Mouse (Mus musculus): ENCODE data around the gene Tex9. TPM values are rescaled to one million over a fixed set of nuclear protein-coding genes. Genes with fewer than 3 reads are reported as not detected.

The Tex9 gene
- total and polyA plus RNA-seq, 2 experiments from 2014 or later, result 21.1 to 44.0 TPM

DNA sequence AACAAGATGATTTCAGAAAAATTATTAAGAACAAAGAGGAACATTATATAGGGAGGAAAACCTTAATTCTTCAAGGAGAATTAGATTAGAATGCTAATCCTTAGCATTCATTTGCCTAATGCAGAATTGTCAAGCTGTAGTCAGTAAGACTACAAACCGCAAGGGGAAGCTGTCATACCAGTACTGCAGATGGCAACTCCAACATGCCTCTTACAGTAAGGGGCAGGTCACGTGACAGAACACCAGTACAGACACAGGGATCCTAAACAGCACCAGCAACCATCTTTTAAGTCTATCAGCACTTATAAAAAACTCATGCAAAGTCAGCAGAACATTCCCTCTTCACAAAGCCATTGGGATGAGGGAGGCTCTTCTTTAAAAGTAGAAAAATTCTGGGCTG, 1.5 kb upstream of the Tex9 start:
- no peak overlapping the region for H3K4me2 ChIP-seq (ENCODE audit: low read depth, low read length, poor library complexity, severe bottlenecking)
- no peak overlapping the region for H3K27ac ChIP-seq (ENCODE audit: low read depth, low read length)
- H3K36me3 ChIP-seq (ENCODE audit: insufficient read depth, low read length), result no peaks in the 10 kb centered on the region
- whole genome bisulfite sequencing, result 86% methylated on average over 2 of the region's 2 CpGs
- ATAC-seq (ENCODE audit: low FRiP score), result no peak
- H3K4me3 ChIP-seq (ENCODE audit: low read depth, low read length), result no peak overlapping the region
- no peak for TF ChIP-seq CTCF (IDR thresholded peaks at IDR 0.05)
- H3K27me3 ChIP-seq (ENCODE audit: insufficient read depth, low read length), result no peaks in the 10 kb centered on the region
- H3K9me3 ChIP-seq (ENCODE audit: low read length), result no peaks in the 10 kb centered on the region
- no peaks in the 10 kb centered on the region; the same call in 1 of the 2 replicates for H3K4me1 ChIP-seq (ENCODE audit: insufficient read depth, low read length)
- H3K9ac ChIP-seq (replicated peaks; ENCODE audit: low read length, poor library complexity, severe bottlenecking), result no peak overlapping the region
- no peak for DNase-seq (ENCODE audit: low spot score)

DNA sequence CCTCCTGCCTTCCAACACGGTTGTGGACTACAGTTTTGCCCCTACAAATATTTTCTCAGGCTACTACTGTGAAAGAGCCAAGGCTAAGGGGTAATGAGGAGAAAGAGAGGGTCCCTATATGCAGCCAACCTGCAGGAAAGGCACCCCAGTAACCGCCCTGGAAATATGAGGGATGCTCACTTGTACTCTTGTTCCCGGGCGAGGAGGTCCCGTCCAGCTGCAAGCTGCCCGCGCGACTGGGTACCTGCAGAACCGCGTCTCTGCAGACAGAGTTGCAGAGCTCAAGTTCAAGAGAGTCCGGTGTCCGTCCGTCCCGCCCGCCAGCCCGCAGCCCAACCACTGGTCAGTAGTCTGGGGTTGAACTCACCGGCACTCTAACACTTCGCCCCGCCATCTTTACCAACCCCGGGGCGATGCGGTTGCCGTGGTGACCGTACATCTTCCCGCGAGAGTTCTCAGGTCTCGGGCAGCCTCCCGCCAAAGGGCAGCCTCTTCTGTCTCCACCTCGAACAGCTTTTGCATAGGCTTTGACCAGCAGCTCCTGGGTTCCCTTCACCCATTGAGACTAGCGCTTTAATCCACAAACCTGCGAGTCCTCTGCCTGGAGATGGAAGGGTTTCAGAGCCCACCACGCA, 336 bp downstream of the Tex9 start:
- ATAC-seq (ENCODE audit: low FRiP score), result peak; percentile 95
- Histone ChIP-seq H3K27ac (ENCODE audit: low read depth, low read length) (peak overlapping the region; percentile 84), H3K9ac (replicated peaks; ENCODE audit: low read length, poor library complexity, severe bottlenecking) (peak overlapping the region; percentile 75), H3K4me1 (ENCODE audit: insufficient read depth, low read length) (no peaks in the 10 kb centered on the region; the same call in 1 of the 2 replicates), H3K4me2 (ENCODE audit: low read depth, low read length, poor library complexity, severe bottlenecking) (peak overlapping the region; percentile 60), H3K4me3 (ENCODE audit: low read depth, low read length) (peak overlapping the region; percentile 61), H3K36me3 (ENCODE audit: insufficient read depth, low read length) (no peaks in the 10 kb centered on the region; the same call in 1 of the 2 replicates), H3K27me3 (ENCODE audit: insufficient read depth, low read length) (no peaks in the 10 kb centered on the region), H3K9me3 (ENCODE audit: low read length) (no peaks in the 10 kb centered on the region)
- no peak for TF ChIP-seq CTCF (IDR thresholded peaks at IDR 0.05)
- peak; percentile 93 for DNase-seq (ENCODE audit: low spot score)
- under 1% methylated on average over 32 of the region's 32 CpGs for WGBS

DNA sequence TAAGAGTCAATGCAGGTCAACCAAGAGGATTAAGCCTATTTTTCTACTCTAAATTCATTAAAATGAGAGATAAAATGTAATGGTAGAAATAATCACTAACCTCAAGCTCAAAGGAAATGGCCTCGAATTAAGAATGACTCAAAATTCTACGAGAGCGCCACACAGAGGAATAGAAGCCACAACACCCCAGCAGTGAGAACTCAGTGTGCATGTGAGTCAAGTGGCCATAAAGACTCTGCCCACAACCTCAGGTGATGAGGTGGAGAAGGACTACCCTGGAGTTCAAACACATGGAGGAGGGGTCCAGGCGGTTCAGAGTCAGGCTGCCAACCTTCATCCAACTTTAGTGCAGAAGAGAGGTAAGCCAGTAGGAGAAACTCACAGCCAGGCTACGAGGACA, 2.9 kb downstream of the Tex9 start:
- 93% methylated on average over 5 of the region's 5 CpGs for WGBS

DNA sequence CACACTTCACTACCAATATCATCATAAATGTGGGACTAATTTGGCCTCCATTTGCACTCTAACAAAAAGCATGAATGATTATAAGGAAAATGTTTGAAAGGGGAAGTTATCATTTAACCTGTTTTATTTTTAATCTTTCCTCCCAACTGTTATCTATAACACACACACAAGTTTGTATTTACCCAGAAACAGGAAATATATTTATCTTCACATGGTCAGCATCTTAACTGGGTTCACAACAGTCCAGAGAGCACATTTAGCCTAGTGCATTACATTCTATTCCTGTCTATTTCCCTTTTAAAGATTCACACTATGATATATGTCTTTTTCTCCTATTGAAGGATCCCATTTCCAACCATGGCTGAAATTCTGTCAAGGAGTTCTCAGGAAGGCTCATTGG, 3.5 kb downstream of the Tex9 start:
- Histone ChIP-seq H3K27ac (ENCODE audit: low read depth, low read length) (no peak overlapping the region), H3K4me3 (ENCODE audit: low read depth, low read length) (no peak overlapping the region), H3K27me3 (ENCODE audit: insufficient read depth, low read length) (no peaks in the 10 kb centered on the region), H3K36me3 (ENCODE audit: insufficient read depth, low read length) (peaks cover 6% of the 10 kb centered on the region; the same call in 1 of the 2 replicates), H3K9ac (replicated peaks; ENCODE audit: low read length, poor library complexity, severe bottlenecking) (no peak overlapping the region), H3K4me2 (ENCODE audit: low read depth, low read length, poor library complexity, severe bottlenecking) (no peak overlapping the region), H3K9me3 (ENCODE audit: low read length) (no peaks in the 10 kb centered on the region), H3K4me1 (ENCODE audit: insufficient read depth, low read length) (no peaks in the 10 kb centered on the region; the same call in 1 of the 2 replicates)
- ATAC-seq (ENCODE audit: low FRiP score) (no peak), DNase-seq (ENCODE audit: low spot score) (no peak)
- TF ChIP-seq CTCF (IDR thresholded peaks at IDR 0.05), result no peak

More for the DNA sequence above, 2.9 kb downstream of the Tex9 start:
- H3K4me3 ChIP-seq (ENCODE audit: low read depth, low read length), result no peak overlapping the region
- H3K9me3 ChIP-seq (ENCODE audit: low read length), result no peaks in the 10 kb centered on the region
- no peak for ATAC-seq (ENCODE audit: low FRiP score)
- DNase-seq (ENCODE audit: low spot score), result no peak
- TF ChIP-seq CTCF (IDR thresholded peaks at IDR 0.05), result no peak
- no peaks in the 10 kb centered on the region; the same call in 1 of the 2 replicates for H3K4me1 ChIP-seq (ENCODE audit: insufficient read depth, low read length)
- no peak overlapping the region for H3K27ac ChIP-seq (ENCODE audit: low read depth, low read length)
- no peak overlapping the region for H3K4me2 ChIP-seq (ENCODE audit: low read depth, low read length, poor library complexity, severe bottlenecking)
- H3K9ac ChIP-seq (replicated peaks; ENCODE audit: low read length, poor library complexity, severe bottlenecking), result no peak overlapping the region
- H3K27me3 ChIP-seq (ENCODE audit: insufficient read depth, low read length), result no peaks in the 10 kb centered on the region
- peaks cover 2% of the 10 kb centered on the region; the same call in 1 of the 2 replicates for H3K36me3 ChIP-seq (ENCODE audit: insufficient read depth, low read length)

DNA sequence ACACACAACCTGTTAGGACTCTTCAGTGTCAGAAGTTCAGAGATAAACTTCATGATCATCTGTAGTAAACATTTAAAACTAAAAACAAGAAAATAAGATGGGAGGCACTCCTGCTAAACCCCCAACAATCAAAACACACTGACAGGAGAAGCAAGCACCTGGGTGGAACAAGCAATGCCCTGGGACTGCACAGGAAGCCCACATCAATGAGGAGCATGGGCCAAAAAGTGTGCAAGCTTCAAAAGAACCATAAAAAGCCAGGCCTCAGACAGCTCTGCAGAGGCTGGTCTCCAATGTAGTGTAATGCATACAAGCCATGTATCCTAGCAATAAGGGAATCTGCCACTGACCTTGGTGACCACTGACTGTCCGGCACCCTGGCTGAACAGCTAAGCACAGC, 12.7 kb downstream of the Tex9 start:
- no peaks in the 10 kb centered on the region for H3K4me1 ChIP-seq (ENCODE audit: insufficient read depth, low read length)
- H3K9ac ChIP-seq (replicated peaks; ENCODE audit: low read length, poor library complexity, severe bottlenecking), result no peak overlapping the region
- TF ChIP-seq CTCF (IDR thresholded peaks at IDR 0.05), result no peak
- H3K4me3 ChIP-seq (ENCODE audit: low read depth, low read length), result no peak overlapping the region
- no peak overlapping the region for H3K4me2 ChIP-seq (ENCODE audit: low read depth, low read length, poor library complexity, severe bottlenecking)
- H3K27me3 ChIP-seq (ENCODE audit: insufficient read depth, low read length), result no peaks in the 10 kb centered on the region
- H3K36me3 ChIP-seq (ENCODE audit: insufficient read depth, low read length), result peaks cover 17% of the 10 kb centered on the region; the same call in 1 of the 2 replicates
- ATAC-seq (ENCODE audit: low FRiP score) (no peak), DNase-seq (ENCODE audit: low spot score) (no peak)
- H3K27ac ChIP-seq (ENCODE audit: low read depth, low read length), result no peak overlapping the region
- WGBS, result 93% methylated on average over 1 of the region's 1 CpGs
- H3K9me3 ChIP-seq (ENCODE audit: low read length), result no peaks in the 10 kb centered on the region

DNA sequence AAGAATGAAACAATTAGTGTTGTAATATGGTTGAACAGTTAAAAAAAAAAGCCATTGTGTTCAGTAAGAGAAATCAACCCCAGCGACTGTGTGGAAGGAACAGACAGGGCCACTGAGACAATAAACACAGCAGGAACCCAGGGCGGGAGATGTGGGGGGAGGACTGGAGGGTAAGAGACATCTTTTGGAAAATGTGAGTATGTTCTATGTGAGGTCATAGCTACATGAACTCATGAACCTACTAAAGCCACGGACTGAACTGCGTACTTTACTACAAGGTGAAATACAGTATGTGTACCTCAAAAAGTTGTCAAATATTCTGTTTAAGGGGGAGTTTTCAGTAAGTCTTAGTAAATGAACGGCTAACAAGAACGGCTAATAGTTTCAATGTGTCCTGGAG, 14.7 kb downstream of the Tex9 start:
- no peak for TF ChIP-seq CTCF (IDR thresholded peaks at IDR 0.05)
- no peak for ATAC-seq (ENCODE audit: low FRiP score)
- 82% methylated on average over 6 of the region's 6 CpGs for WGBS
- Histone ChIP-seq H3K27me3 (ENCODE audit: insufficient read depth, low read length) (no peaks in the 10 kb centered on the region), H3K9me3 (ENCODE audit: low read length) (no peaks in the 10 kb centered on the region), H3K4me1 (ENCODE audit: insufficient read depth, low read length) (no peaks in the 10 kb centered on the region), H3K9ac (replicated peaks; ENCODE audit: low read length, poor library complexity, severe bottlenecking) (no peak overlapping the region), H3K4me3 (ENCODE audit: low read depth, low read length) (no peak overlapping the region), H3K4me2 (ENCODE audit: low read depth, low read length, poor library complexity, severe bottlenecking) (no peak overlapping the region), H3K27ac (ENCODE audit: low read depth, low read length) (no peak overlapping the region), H3K36me3 (ENCODE audit: insufficient read depth, low read length) (peaks cover 18% of the 10 kb centered on the region; the same call in 1 of the 2 replicates)
- DNase-seq (ENCODE audit: low spot score), result no peak
